Mouse (Mus musculus) embryonic facial prominence, embryonic 12.5 days (tissue): ENCODE results near the gene Ccl26. TPM values are rescaled to one million over a fixed set of nuclear protein-coding genes. Genes with fewer than 3 reads are reported as not detected.

Experiments used
- ATAC-seq: fragments of 200-750 bp; cut with Nextera tagmentation; 2 replicates; pipeline ENCODE4 v1.8.0; 2017; ENCODE audit not compliant: insufficient number of reproducible peaks, insufficient read depth, low FRiP score, low TSS enrichment
- H3K27ac ChIP-seq: fragments of 300-500 bp; sonication (generic); 2 replicates; pipeline ENCODE4 v1.5.1; 2016; ENCODE audit warnings: mild to moderate bottlenecking
- H3K27me3 ChIP-seq: fragments of 300-500 bp; sonication (generic); 2 replicates; pipeline ENCODE4 v1.6.1; 2016; ENCODE audit warnings: mild to moderate bottlenecking, moderate library complexity
- H3K36me3 ChIP-seq: fragments of 300-500 bp; sonication (generic); 2 replicates; pipeline ENCODE4 v1.6.1; 2016; ENCODE audit warnings: mild to moderate bottlenecking
- H3K4me1 ChIP-seq: fragments of 300-500 bp; sonication (generic); 2 replicates; pipeline ENCODE4 v1.6.1; 2016
- H3K4me2 ChIP-seq: fragments of 300-500 bp; sonication (generic); replicated peaks from 2 replicates; pipeline ENCODE4 v1.6.1; 2016; ENCODE audit warnings: mild to moderate bottlenecking, moderate library complexity
- H3K4me3 ChIP-seq: fragments of 300-500 bp; sonication (generic); 2 replicates; pipeline ENCODE4 v1.5.1; 2016; ENCODE audit warnings: mild to moderate bottlenecking
- H3K9ac ChIP-seq: fragments of 300-500 bp; sonication (generic); 2 replicates; pipeline ENCODE4 v1.6.1; 2016; ENCODE audit warnings: mild to moderate bottlenecking, moderate library complexity
- H3K9me3 ChIP-seq: fragments of 300-500 bp; sonication (generic); 2 replicates; pipeline ENCODE4 v1.6.1; 2016; ENCODE audit warnings: mild to moderate bottlenecking, moderate library complexity
- WGBS: fragments of 180-500 bp; shearing (Covaris S2); methylation state at CpG from one replicate; pipeline ENCODE4 v1.1.7; 2016; 5-methylcytosine and 5-hydroxymethylcytosine counted together
- polyA plus RNA-seq: library from polyadenylated mRNA; unstranded; fragments of >200 nt; fragmentation: Nextera tagmentation; extraction: Ambion mirVana; gene quantifications from 2 replicates; pipeline ENCODE4 v1.2.1, GENCODE M21; 2016

Ccl26 gene
- polyA plus RNA-seq, 1 experiment from 2014 or later: not detected

DNA sequence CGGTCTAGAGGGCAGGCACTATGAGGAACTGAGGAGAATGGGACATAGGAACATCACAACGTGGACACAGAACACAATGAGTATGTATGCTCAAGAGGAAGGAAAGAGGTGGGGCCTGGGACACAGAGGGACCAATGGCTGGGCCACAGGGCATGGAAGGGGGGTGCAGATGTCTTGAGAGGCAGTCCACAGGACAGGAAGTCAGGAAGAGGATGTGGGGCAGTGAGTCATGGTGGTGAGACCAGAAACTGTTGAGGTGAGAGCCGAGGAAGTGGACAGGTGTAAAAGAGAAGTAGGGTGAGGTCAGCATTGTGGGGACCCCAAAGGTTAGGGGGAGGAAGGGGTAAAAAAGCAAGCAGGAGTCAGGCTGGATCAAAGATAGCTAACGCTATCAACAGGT lies 26.0 kb downstream of the Ccl26 start:
- no peak for ATAC-seq
- no peaks in the 10 kb centered on the region for H3K9me3 ChIP-seq
- no peaks in the 10 kb centered on the region for H3K4me1 ChIP-seq
- H3K9ac ChIP-seq: no peak overlapping the region
- H3K36me3 ChIP-seq: no peaks in the 10 kb centered on the region
- H3K4me3 ChIP-seq: no peak overlapping the region
- no peak overlapping the region for H3K27ac ChIP-seq
- WGBS: 77% methylated on average over 4 of the region's 4 CpGs
- H3K27me3 ChIP-seq: no peaks in the 10 kb centered on the region
- H3K4me2 ChIP-seq: no peak overlapping the region

DNA sequence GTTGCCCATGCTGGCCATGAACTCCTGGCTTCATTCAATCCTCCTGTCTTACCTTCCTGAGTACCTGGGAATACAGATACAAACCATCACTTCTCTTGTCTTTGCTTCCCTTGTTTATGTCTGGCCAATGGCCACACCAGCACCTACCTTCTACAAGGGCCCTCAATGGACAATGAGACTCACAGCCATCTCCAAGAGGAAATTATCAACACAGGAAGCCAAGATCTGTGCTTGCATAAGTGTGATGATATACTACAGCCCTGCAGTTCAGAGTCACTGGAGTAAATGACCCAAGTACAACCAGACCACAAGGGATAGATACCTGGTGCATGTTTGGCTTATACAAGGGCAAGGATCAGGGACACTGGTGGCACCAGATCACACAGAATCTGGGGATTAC lies 27.5 kb downstream of the Ccl26 start:
- no peak overlapping the region for H3K9ac ChIP-seq

DNA sequence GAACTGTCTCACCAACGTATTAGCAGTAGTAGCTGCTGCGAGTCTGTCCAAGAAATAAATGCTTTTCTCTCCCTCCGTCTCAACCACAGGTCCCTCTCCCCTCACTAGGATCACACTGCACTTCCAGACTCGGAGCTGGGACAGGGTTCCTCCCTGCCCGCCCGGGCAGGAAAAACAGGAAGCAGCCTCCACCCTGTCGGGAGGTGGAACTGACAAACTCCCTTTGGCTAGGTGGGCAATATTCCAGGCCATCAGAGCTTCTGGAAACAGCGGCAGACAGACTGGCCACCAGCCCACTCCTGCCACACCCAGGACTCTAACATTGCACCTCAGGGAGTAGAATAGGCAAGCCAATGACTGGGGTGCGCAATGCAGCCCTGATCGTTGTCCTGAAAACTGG lies 29.9 kb downstream of the Ccl26 start:
- 67% methylated on average over 10 of the region's 10 CpGs for WGBS
- Histone ChIP-seq H3K4me1 (no peaks in the 10 kb centered on the region), H3K4me2 (no peak overlapping the region), H3K27me3 (no peaks in the 10 kb centered on the region), H3K27ac (no peak overlapping the region), H3K9ac (no peak overlapping the region), H3K36me3 (0 out of 2 replicates have a peak, but pooled peaks cover 3% of the 10 kb centered on the region), H3K4me3 (no peak overlapping the region), H3K9me3 (no peaks in the 10 kb centered on the region)
- ATAC-seq: no peak

More for the DNA sequence above, 27.5 kb downstream of the Ccl26 start:
- H3K9me3 ChIP-seq: no peaks in the 10 kb centered on the region
- H3K27me3 ChIP-seq: no peaks in the 10 kb centered on the region
- H3K4me3 ChIP-seq: no peak overlapping the region
- no peak for ATAC-seq
- no peak overlapping the region for H3K27ac ChIP-seq
- H3K4me1 ChIP-seq: no peaks in the 10 kb centered on the region
- H3K36me3 ChIP-seq: 0 out of 2 replicates have a peak, but pooled peaks cover 3% of the 10 kb centered on the region
- no peak overlapping the region for H3K4me2 ChIP-seq

DNA sequence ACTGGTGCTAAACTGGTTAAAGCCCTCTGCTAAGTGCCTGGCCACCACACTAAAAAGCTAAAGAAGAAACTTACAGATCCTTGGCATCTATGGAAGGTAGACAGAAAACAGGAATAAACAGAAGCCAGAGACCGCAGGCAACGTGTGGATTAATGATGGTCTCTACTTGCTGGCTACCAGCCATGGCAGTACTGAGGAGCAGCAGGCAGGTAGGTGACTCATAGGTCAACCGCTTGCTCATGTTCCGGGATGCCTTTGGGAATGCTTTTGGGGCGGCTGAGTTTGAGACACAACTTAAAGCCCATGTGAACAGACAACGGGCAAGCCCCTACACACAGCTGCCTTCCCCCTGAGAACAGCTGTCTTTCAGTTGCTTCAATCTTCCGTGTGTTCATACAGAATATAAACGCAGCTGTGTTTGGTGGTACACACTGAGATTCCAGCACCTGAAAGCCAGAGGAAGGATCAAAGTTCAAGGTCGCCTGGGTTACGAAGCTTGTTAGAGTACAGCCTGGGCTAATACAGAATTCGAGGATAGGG lies 32.0 kb downstream of the Ccl26 start:
- Histone ChIP-seq H3K4me1 (no peaks in the 10 kb centered on the region), H3K27me3 (no peaks in the 10 kb centered on the region), H3K9ac (no peak overlapping the region), H3K27ac (no peak overlapping the region), H3K4me3 (no peak overlapping the region), H3K9me3 (no peaks in the 10 kb centered on the region), H3K36me3 (0 out of 2 replicates have a peak, but pooled peaks cover 3% of the 10 kb centered on the region), H3K4me2 (no peak overlapping the region)
- no peak for ATAC-seq
- 82% methylated on average over 11 of the region's 11 CpGs for WGBS

DNA sequence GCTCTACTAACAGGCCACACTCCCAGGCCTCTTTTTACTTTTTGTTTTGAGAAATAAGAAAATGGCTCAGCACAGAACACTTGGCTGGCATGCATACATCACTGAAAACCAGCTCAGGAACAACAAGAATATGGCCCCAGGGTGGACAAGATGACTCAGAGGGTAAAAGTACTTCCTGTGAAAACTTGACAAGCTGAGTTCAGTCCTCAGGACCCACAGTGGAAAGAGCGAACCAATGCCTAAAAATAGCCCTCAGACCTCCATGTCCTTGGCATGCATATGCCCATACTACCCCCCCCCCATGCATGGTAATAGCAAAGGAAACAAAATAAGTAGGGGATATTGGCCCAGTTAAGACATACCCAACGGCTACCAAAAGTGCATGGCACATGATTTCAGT lies 33.4 kb downstream of the Ccl26 start:
- H3K9ac ChIP-seq: no peak overlapping the region
- H3K27me3 ChIP-seq: no peaks in the 10 kb centered on the region
- H3K36me3 ChIP-seq: 0 out of 2 replicates have a peak, but pooled peaks cover 3% of the 10 kb centered on the region
- H3K27ac ChIP-seq: no peak overlapping the region
- H3K4me1 ChIP-seq: no peaks in the 10 kb centered on the region
- WGBS: 75% methylated on average over 2 of the region's 2 CpGs
- H3K9me3 ChIP-seq: no peaks in the 10 kb centered on the region
- no peak for ATAC-seq
- no peak overlapping the region for H3K4me2 ChIP-seq
- no peak overlapping the region for H3K4me3 ChIP-seq

DNA sequence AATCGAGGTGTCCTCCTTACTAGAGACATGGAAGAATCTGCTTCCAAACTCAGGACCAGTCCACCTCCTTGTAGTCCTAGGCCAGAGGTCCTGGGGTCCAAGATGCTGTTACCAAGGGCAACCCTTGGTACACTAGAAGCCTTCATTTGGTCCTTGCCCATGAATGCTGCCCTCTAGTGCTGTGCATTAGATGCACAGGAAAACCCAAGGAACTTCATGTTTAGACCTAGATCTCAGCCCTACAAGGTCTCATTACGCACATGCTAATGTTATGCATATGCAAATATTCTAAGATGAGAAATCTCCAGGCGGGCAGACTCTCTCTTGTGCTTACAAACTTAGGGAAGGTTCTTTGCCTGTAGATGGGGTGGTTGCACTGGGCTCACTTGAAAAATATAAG lies 34.1 kb downstream of the Ccl26 start:
- no peaks in the 10 kb centered on the region for H3K27me3 ChIP-seq
- no peak overlapping the region for H3K27ac ChIP-seq
- no peaks in the 10 kb centered on the region for H3K4me1 ChIP-seq
- H3K9me3 ChIP-seq: no peaks in the 10 kb centered on the region
- H3K4me2 ChIP-seq: no peak overlapping the region
- no peak overlapping the region for H3K4me3 ChIP-seq
- H3K36me3 ChIP-seq: 0 out of 2 replicates have a peak, but pooled peaks cover 3% of the 10 kb centered on the region
- ATAC-seq: no peak
- WGBS: 75% methylated on average over 3 of the region's 3 CpGs
- no peak overlapping the region for H3K9ac ChIP-seq

DNA sequence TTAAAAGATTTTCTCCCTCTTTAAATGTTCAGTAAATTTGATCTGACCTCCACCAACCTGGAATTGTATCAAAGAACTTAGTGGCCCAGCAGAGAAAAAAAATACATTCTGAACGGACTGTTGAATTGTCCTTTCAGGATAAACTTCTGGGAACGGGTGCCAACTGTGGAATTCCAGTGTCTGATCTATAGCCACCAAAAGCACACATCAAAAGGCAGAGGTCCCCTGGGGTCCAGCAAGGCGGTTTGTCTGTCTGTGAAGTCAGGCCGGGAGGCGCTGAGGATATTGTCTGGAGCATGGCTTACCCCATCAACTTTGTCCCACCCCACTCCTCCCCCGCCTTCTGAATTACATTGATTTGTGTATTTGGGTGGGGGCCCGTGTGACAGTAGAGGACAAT lies 35.4 kb downstream of the Ccl26 start:
- ATAC-seq: no peak
- Histone ChIP-seq H3K27ac (no peak overlapping the region), H3K4me3 (no peak overlapping the region), H3K4me1 (no peaks in the 10 kb centered on the region), H3K4me2 (no peak overlapping the region), H3K27me3 (no peaks in the 10 kb centered on the region), H3K9ac (no peak overlapping the region), H3K9me3 (no peaks in the 10 kb centered on the region), H3K36me3 (0 out of 2 replicates have a peak, but pooled peaks cover 3% of the 10 kb centered on the region)
- WGBS: 60% methylated on average over 7 of the region's 7 CpGs

DNA sequence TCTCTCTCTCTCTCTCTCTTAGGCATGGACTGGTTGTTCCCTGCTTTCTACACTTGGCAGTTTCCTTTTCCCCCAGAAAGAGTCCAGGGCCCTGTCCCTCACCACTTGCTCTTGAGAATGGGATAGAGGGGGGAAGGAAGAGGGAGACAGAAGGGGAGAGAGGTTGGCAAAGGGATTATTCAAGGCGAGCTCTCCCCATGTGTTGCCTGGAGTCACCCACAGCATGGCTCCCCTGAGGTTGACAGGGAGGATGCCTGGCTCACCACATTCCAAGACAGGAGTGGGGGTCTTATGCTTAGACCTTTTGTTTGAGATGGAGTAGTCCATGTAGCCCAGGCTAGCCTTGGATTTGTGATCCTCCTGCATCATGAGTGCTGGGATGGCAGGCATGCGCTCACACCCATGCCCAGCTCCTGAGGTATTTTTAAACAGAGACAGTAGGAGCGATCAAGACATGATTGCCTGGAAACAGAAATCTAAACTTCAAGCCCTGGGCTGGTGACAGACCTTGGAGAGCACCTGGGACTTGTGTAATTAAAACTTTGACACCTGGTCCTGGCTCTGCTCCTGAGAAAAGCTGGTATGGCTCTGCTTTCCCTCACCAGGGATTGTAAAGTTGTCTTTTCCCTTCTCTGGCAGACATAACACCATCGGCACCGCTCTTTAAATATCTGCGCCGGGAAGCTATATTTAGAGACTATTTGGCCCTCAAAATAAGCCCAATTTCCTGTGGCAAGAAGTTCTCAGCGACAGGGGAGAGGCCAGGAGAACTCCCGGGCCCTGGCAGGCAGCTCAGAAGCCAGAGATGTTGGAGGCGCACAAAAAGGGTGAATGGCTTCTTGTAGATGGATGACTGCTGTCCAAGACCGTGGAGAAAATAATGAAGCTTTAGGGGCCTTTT lies 38.5 kb downstream of the Ccl26 start:
- ATAC-seq: no peak
- H3K9ac ChIP-seq: no peak overlapping the region
- H3K4me3 ChIP-seq: no peak overlapping the region
- H3K36me3 ChIP-seq: 0 out of 2 replicates have a peak, but pooled peaks cover 3% of the 10 kb centered on the region
- H3K27ac ChIP-seq: no peak overlapping the region
- 62% methylated on average over 11 of the region's 11 CpGs for WGBS
- H3K9me3 ChIP-seq: no peaks in the 10 kb centered on the region
- H3K27me3 ChIP-seq: no peaks in the 10 kb centered on the region
- H3K4me1 ChIP-seq: no peaks in the 10 kb centered on the region
- H3K4me2 ChIP-seq: no peak overlapping the region

DNA sequence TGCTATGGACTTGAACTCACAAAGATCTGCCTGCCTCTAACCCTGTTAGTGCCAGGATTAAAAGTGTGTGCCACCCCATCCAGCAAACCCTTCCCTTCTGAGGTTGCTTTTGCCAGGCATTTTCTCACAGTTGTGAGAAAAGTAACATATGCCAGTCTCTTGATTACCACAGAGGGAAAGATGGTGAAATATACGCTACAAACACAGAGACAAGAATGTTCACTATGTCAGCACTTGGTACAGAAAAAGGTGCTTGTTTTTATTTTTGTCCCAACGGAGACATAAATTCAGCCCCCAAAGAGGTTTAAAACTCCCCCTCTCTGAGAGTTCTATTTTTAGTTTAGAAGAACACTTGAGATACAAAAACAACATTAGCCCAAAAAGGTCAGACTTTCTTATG lies 39.3 kb downstream of the Ccl26 start:
- no peaks in the 10 kb centered on the region for H3K27me3 ChIP-seq
- no peak for ATAC-seq
- 0 out of 2 replicates have a peak, but pooled peaks cover 3% of the 10 kb centered on the region for H3K36me3 ChIP-seq
- no peaks in the 10 kb centered on the region for H3K4me1 ChIP-seq
- H3K4me2 ChIP-seq: no peak overlapping the region
- H3K9ac ChIP-seq: no peak overlapping the region
- WGBS: 90% methylated on average over 2 of the region's 2 CpGs
- no peak overlapping the region for H3K4me3 ChIP-seq
- no peak overlapping the region for H3K27ac ChIP-seq
- no peaks in the 10 kb centered on the region for H3K9me3 ChIP-seq

DNA sequence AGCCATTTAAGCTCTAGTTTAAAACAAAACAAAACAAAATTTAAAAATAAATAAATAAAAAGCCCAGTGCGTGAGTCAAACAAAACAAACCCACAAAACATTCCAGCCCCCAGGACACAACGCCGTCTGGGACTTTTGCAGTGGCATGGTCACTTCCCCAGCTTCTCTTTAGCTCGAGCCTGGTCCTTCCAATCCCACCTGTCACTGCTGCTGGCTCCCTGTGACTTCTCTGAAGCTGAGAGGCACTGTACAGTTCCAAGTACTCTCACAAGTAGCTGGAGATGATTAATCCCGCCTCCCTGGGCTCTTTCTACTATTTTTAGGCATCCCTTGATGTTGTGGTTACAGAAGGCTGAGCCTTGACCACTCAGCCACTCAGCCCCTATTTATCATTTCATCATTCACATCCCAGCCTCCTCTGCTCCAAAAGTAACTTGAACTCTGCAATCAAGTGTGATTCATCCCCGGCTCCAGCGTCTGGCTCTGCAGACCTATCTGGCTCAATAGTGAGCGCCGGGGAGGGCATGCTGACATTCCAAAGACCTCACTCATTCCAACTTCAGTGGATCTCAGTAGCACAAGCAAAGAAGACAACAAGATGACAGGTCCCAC lies 41.2 kb downstream of the Ccl26 start:
- Histone ChIP-seq H3K4me1 (no peaks in the 10 kb centered on the region), H3K4me3 (no peak overlapping the region), H3K27me3 (no peaks in the 10 kb centered on the region), H3K4me2 (no peak overlapping the region), H3K9ac (no peak overlapping the region), H3K9me3 (no peaks in the 10 kb centered on the region), H3K36me3 (0 out of 2 replicates have a peak, but pooled peaks cover 4% of the 10 kb centered on the region), H3K27ac (no peak overlapping the region)
- ATAC-seq: no peak
- 65% methylated on average over 9 of the region's 9 CpGs for WGBS

DNA sequence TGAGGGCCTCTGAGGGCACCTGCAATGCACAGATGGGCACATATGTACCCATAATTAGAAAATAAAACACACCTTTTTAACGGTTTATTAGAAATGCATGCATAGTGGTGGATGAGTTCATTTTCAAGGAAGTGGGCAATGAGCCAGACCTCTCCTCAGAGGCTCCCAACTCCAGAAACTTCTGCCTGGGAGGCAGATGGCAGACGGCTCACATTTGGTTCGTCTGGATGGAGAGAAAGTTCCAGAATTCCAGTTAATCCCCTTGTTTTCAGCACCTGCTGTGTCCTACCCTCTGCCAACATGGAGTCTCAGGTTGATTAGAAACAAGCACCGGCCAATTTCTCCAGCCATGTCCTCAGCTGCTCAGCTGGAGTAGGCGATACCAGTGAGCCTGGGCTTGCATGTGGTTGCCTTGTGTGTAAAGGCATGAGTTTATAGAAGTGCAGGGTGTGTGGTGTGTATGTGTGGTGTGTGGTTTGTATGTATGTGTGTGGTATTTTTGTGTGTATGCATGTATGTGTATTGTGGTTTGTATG lies 46.0 kb downstream of the Ccl26 start:
- H3K27me3 ChIP-seq: no peaks in the 10 kb centered on the region
- H3K27ac ChIP-seq: no peak overlapping the region
- no peak overlapping the region for H3K4me3 ChIP-seq
- H3K4me2 ChIP-seq: no peak overlapping the region
- 85% methylated on average over 5 of the region's 5 CpGs for WGBS
- ATAC-seq: no peak
- H3K4me1 ChIP-seq: no peaks in the 10 kb centered on the region
- H3K36me3 ChIP-seq: peaks cover 22% of the 10 kb centered on the region
- H3K9ac ChIP-seq: no peak overlapping the region
- peaks cover 15% of the 10 kb centered on the region; the same call in 1 of the 2 replicates for H3K9me3 ChIP-seq
